Mouse (Mus musculus) embryonic facial prominence, embryonic 15.5 days (tissue): ENCODE measurements around the gene Cad. TPM values are rescaled to one million over a fixed set of nuclear protein-coding genes. Genes with fewer than 3 reads are reported as not detected.

Experiments
- ATAC-seq: fragments of 200-750 bp; cut with Nextera tagmentation; 2 replicates; pipeline ENCODE4 v1.8.0; 2017; ENCODE audit warnings: low read depth, moderate TSS enrichment; ENCODE audit not compliant: insufficient number of reproducible peaks, low FRiP score, low TSS enrichment
- H3K27ac ChIP-seq: fragments of 300-500 bp; sonication (generic); replicated peaks from 2 replicates; pipeline ENCODE4 v1.5.1; 2015; ENCODE audit warnings: mild to moderate bottlenecking, inconsistent platforms
- H3K27me3 ChIP-seq: fragments of 300-500 bp; sonication (generic); 2 replicates; pipeline ENCODE4 v1.6.1; 2015; ENCODE audit warnings: inconsistent platforms
- H3K36me3 ChIP-seq: fragments of 300-500 bp; sonication (generic); 2 replicates; pipeline ENCODE4 v1.6.1; 2015; ENCODE audit warnings: mild to moderate bottlenecking, inconsistent platforms
- H3K4me1 ChIP-seq: fragments of 300-500 bp; sonication (generic); 2 replicates; pipeline ENCODE4 v1.6.1; 2015; ENCODE audit warnings: inconsistent platforms
- H3K4me2 ChIP-seq: fragments of 300-500 bp; sonication (generic); replicated peaks from 2 replicates; pipeline ENCODE4 v1.6.1; 2015; ENCODE audit warnings: mild to moderate bottlenecking, inconsistent platforms
- H3K4me3 ChIP-seq: fragments of 300-500 bp; sonication (generic); replicated peaks from 2 replicates; pipeline ENCODE4 v1.5.1; 2015; ENCODE audit warnings: mild to moderate bottlenecking, inconsistent platforms
- H3K9ac ChIP-seq: fragments of 300-500 bp; sonication (generic); 2 replicates; pipeline ENCODE4 v1.6.1; 2015; ENCODE audit warnings: inconsistent platforms
- H3K9me3 ChIP-seq: fragments of 300-500 bp; sonication (generic); replicated peaks from 2 replicates; pipeline ENCODE4 v1.6.1; 2016; ENCODE audit warnings: inconsistent platforms
- WGBS: fragments of 180-500 bp; shearing (Covaris S2); methylation state at CpG from one replicate; pipeline ENCODE4 v1.1.7; 2015; 5-methylcytosine and 5-hydroxymethylcytosine counted together
- polyA plus RNA-seq: library from polyadenylated mRNA; unstranded; fragments of >200 nt; fragmentation: Nextera tagmentation; extraction: Ambion mirVana; gene quantifications from 2 replicates; pipeline ENCODE4 v1.2.1, GENCODE M21; 2015

Cad gene
- polyA plus RNA-seq, 1 experiment from 2014 or later = 23.5 TPM

GRCm38 (mm10) chr5:31071821-31072220 lies 17.2 kb downstream of the Cad start:
- H3K4me3 ChIP-seq = no peak overlapping the region
- 92% methylated on average over 11 of the region's 11 CpGs for WGBS
- H3K9me3 ChIP-seq = no peaks in the 10 kb centered on the region
- H3K9ac ChIP-seq = no peak overlapping the region
- peaks cover 97% of the 10 kb centered on the region for H3K36me3 ChIP-seq
- no peak overlapping the region for H3K4me2 ChIP-seq
- H3K27ac ChIP-seq = no peak overlapping the region
- no peak for ATAC-seq
- no peaks in the 10 kb centered on the region for H3K4me1 ChIP-seq
- no peaks in the 10 kb centered on the region for H3K27me3 ChIP-seq

- no peak overlapping the region for H3K4me2 ChIP-seq
- no peak overlapping the region for H3K9ac ChIP-seq
- 92% methylated on average over 12 of the region's 12 CpGs for WGBS
- H3K27ac ChIP-seq = no peak overlapping the region
- no peaks in the 10 kb centered on the region for H3K4me1 ChIP-seq
- no peak for ATAC-seq
- no peaks in the 10 kb centered on the region for H3K9me3 ChIP-seq
- H3K36me3 ChIP-seq = peaks cover 97% of the 10 kb centered on the region
- no peaks in the 10 kb centered on the region for H3K27me3 ChIP-seq
- no peak overlapping the region for H3K4me3 ChIP-seq
Measured at GRCm38 (mm10) chr5:31073176-31073575, 18.6 kb downstream of the Cad start.

- H3K27me3 ChIP-seq = no peaks in the 10 kb centered on the region
- H3K9me3 ChIP-seq = no peaks in the 10 kb centered on the region
- H3K9ac ChIP-seq = no peak overlapping the region
- H3K4me2 ChIP-seq = no peak overlapping the region
- H3K36me3 ChIP-seq = peaks cover 77% of the 10 kb centered on the region
- WGBS = 80% methylated on average over 13 of the region's 13 CpGs
- no peak for ATAC-seq
- no peak overlapping the region for H3K27ac ChIP-seq
- peaks cover 7% of the 10 kb centered on the region; the same call in 1 of the 2 replicates for H3K4me1 ChIP-seq
- H3K4me3 ChIP-seq = no peak overlapping the region
Measured at GRCm38 (mm10) chr5:31076346-31076745, 21.8 kb downstream of the Cad start.

GRCm38 (mm10) chr5:31080059-31080794 lies 25.6 kb downstream of the Cad start:
- H3K9ac ChIP-seq = no peak overlapping the region
- WGBS = 53% methylated on average over 13 of the region's 13 CpGs
- peaks cover 14% of the 10 kb centered on the region for H3K27me3 ChIP-seq
- H3K4me3 ChIP-seq = no peak overlapping the region
- H3K36me3 ChIP-seq = peaks cover 40% of the 10 kb centered on the region
- no peak overlapping the region for H3K4me2 ChIP-seq
- no peak overlapping the region for H3K27ac ChIP-seq
- no peak for ATAC-seq
- H3K4me1 ChIP-seq = peaks cover 7% of the 10 kb centered on the region; the same call in 1 of the 2 replicates
- no peaks in the 10 kb centered on the region for H3K9me3 ChIP-seq

GRCm38 (mm10) chr5:31080795-31081164 lies 26.2 kb downstream of the Cad start:
- Histone ChIP-seq H3K27me3 (peaks cover 15% of the 10 kb centered on the region), H3K4me1 (peaks cover 7% of the 10 kb centered on the region; the same call in 1 of the 2 replicates), H3K27ac (no peak overlapping the region), H3K9me3 (no peaks in the 10 kb centered on the region), H3K4me2 (no peak overlapping the region), H3K4me3 (no peak overlapping the region), H3K9ac (no peak overlapping the region), H3K36me3 (peaks cover 34% of the 10 kb centered on the region)
- ATAC-seq = no peak
- 59% methylated on average over 3 of the region's 3 CpGs for WGBS

GRCm38 (mm10) chr5:31081386-31081785 lies 26.8 kb downstream of the Cad start:
- Histone ChIP-seq H3K9me3 (no peaks in the 10 kb centered on the region), H3K4me2 (no peak overlapping the region), H3K9ac (no peak overlapping the region), H3K4me3 (no peak overlapping the region), H3K27ac (no peak overlapping the region), H3K36me3 (peaks cover 28% of the 10 kb centered on the region), H3K27me3 (peaks cover 21% of the 10 kb centered on the region), H3K4me1 (peaks cover 7% of the 10 kb centered on the region; the same call in 1 of the 2 replicates)
- no peak for ATAC-seq
- 78% methylated on average over 3 of the region's 3 CpGs for WGBS

GRCm38 (mm10) chr5:31082355-31082754 lies 27.8 kb downstream of the Cad start:
- Histone ChIP-seq H3K9me3 (no peaks in the 10 kb centered on the region), H3K9ac (no peak overlapping the region), H3K4me2 (no peak overlapping the region), H3K27me3 (peaks cover 26% of the 10 kb centered on the region), H3K27ac (no peak overlapping the region), H3K36me3 (peaks cover 18% of the 10 kb centered on the region), H3K4me3 (no peak overlapping the region), H3K4me1 (peaks cover 7% of the 10 kb centered on the region; the same call in 1 of the 2 replicates)
- WGBS = 10% methylated on average over 5 of the region's 5 CpGs
- ATAC-seq = no peak

GRCm38 (mm10) chr5:31082935-31083625 lies 28.5 kb downstream of the Cad start:
- H3K9ac ChIP-seq = no peak overlapping the region
- H3K9me3 ChIP-seq = no peaks in the 10 kb centered on the region
- no peak overlapping the region for H3K27ac ChIP-seq
- 40% methylated on average over 12 of the region's 12 CpGs for WGBS
- H3K27me3 ChIP-seq = peaks cover 30% of the 10 kb centered on the region
- H3K4me2 ChIP-seq = no peak overlapping the region
- H3K36me3 ChIP-seq = peaks cover 11% of the 10 kb centered on the region
- no peak for ATAC-seq
- H3K4me1 ChIP-seq = peaks cover 7% of the 10 kb centered on the region; the same call in 1 of the 2 replicates
- H3K4me3 ChIP-seq = no peak overlapping the region

GRCm38 (mm10) chr5:31083949-31084348 lies 29.4 kb downstream of the Cad start:
- Histone ChIP-seq H3K9ac (no peak overlapping the region), H3K27ac (no peak overlapping the region), H3K4me3 (no peak overlapping the region), H3K9me3 (no peaks in the 10 kb centered on the region), H3K4me1 (peaks cover 7% of the 10 kb centered on the region; the same call in 1 of the 2 replicates), H3K27me3 (peaks cover 38% of the 10 kb centered on the region), H3K36me3 (0 out of 2 replicates have a peak, but pooled peaks cover 2% of the 10 kb centered on the region), H3K4me2 (no peak overlapping the region)
- ATAC-seq = no peak
- 7% methylated on average over 8 of the region's 8 CpGs for WGBS

GRCm38 (mm10) chr5:31086606-31087005 lies 32.0 kb downstream of the Cad start:
- Histone ChIP-seq H3K36me3 (no peaks in the 10 kb centered on the region), H3K27me3 (peaks cover 65% of the 10 kb centered on the region), H3K27ac (no peak overlapping the region), H3K9ac (no peak overlapping the region), H3K4me3 (no peak overlapping the region), H3K4me1 (no peaks in the 10 kb centered on the region), H3K4me2 (no peak overlapping the region), H3K9me3 (no peaks in the 10 kb centered on the region)
- WGBS = 24% methylated on average over 7 of the region's 7 CpGs
- ATAC-seq = no peak

- WGBS = 54% methylated on average over 2 of the region's 2 CpGs
- no peaks in the 10 kb centered on the region for H3K36me3 ChIP-seq
- no peaks in the 10 kb centered on the region for H3K9me3 ChIP-seq
- no peak overlapping the region for H3K4me2 ChIP-seq
- H3K27ac ChIP-seq = no peak overlapping the region
- no peak overlapping the region for H3K4me3 ChIP-seq
- peaks cover 66% of the 10 kb centered on the region for H3K27me3 ChIP-seq
- no peak for ATAC-seq
- no peaks in the 10 kb centered on the region for H3K4me1 ChIP-seq
- no peak overlapping the region for H3K9ac ChIP-seq
Measured at GRCm38 (mm10) chr5:31087131-31087530, 32.6 kb downstream of the Cad start.
